Mouse (Mus musculus): ENCODE measurements at regions not wholly inside any gene's neighbourhood (a gene's known extent, or its start where the extent isn't known, plus 50 kb on each side); places are given as distances from the start of the nearest gene placed in this dataset.

- Histone ChIP-seq H3K4me2 (ENCODE audit: low read depth, low read length) (no peak overlapping the region), H3K36me3 (replicated peaks; ENCODE audit: insufficient read depth, low read length) (no peaks in the 10 kb centered on the region), H3K9me3 (ENCODE audit: low read length) (no peaks in the 10 kb centered on the region), H3K27me3 (ENCODE audit: insufficient read depth, low read length) (no peaks in the 10 kb centered on the region), H3K27ac (ENCODE audit: low read depth) (no peak overlapping the region), H3K4me3 (ENCODE audit: low read depth, low read length) (no peak overlapping the region), H3K4me1 (ENCODE audit: insufficient read depth) (no peaks in the 10 kb centered on the region), H3K9ac (replicated peaks) (no peak overlapping the region)
- no peak for ATAC-seq
- WGBS (ENCODE audit: insufficient replicate concordance) = 64% methylated on average over 4 of the region's 4 CpGs
- DNase-seq = no peak
- no peak for TF ChIP-seq CTCF (IDR thresholded peaks at IDR 0.05; ENCODE audit: low read depth)
- TF ChIP-seq EP300 (IDR thresholded peaks at IDR 0.05; ENCODE audit: low read depth) = no peak
Measured at GRCm38 (mm10) chr2:9569220-9569619, 311.8 kb upstream of the 4930412O13Rik start.

- Histone ChIP-seq H3K9me3 (ENCODE audit: low read length) (no peaks in the 10 kb centered on the region), H3K4me3 (ENCODE audit: low read depth, low read length) (no peak overlapping the region)
- WGBS (ENCODE audit: insufficient replicate concordance) = 74% methylated on average over 6 of the region's 6 CpGs
Measured at GRCm38 (mm10) chr2:9574196-9574595, 306.9 kb upstream of the 4930412O13Rik start.

DNA sequence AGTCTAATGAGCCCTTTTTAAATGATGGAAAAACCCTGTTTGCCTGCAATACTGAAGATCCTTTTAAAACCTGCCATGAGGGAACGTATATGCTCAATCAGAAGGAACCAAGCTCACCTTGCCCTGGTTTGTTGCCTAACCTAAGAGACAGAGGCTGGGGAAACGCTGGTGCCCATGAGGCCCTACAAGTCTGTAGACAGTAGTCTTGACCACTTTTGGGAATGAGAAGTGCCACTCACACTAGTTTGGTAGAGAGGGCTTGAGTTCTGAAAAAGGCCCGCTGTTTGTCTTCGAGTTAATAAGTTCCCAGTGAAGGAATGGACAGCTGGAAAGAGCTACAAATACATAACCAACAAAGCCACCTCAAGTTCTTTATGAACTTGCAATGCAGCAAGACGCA is 306.4 kb upstream of the 4930412O13Rik start:
- Histone ChIP-seq H3K27me3 (ENCODE audit: insufficient read depth, low read length) (no peaks in the 10 kb centered on the region), H3K4me1 (ENCODE audit: insufficient read depth) (no peaks in the 10 kb centered on the region), H3K9ac (replicated peaks) (no peak overlapping the region), H3K4me3 (ENCODE audit: low read depth, low read length) (no peak overlapping the region), H3K9me3 (ENCODE audit: low read length) (no peaks in the 10 kb centered on the region), H3K36me3 (replicated peaks; ENCODE audit: insufficient read depth, low read length) (no peaks in the 10 kb centered on the region), H3K27ac (ENCODE audit: low read depth) (no peak overlapping the region), H3K4me2 (ENCODE audit: low read depth, low read length) (no peak overlapping the region)
- TF ChIP-seq CTCF (IDR thresholded peaks at IDR 0.05; ENCODE audit: low read depth) (no peak), EP300 (IDR thresholded peaks at IDR 0.05; ENCODE audit: low read depth) (no peak)
- WGBS (ENCODE audit: insufficient replicate concordance) = 80% methylated on average over 5 of the region's 5 CpGs
- DNase-seq = no peak
- no peak for ATAC-seq

More at GRCm38 (mm10) chr2:9574196-9574595, 306.9 kb upstream of the 4930412O13Rik start:
- Histone ChIP-seq H3K27ac (ENCODE audit: low read depth) (no peak overlapping the region), H3K27me3 (ENCODE audit: insufficient read depth, low read length) (no peaks in the 10 kb centered on the region), H3K4me2 (ENCODE audit: low read depth, low read length) (no peak overlapping the region), H3K36me3 (replicated peaks; ENCODE audit: insufficient read depth, low read length) (no peaks in the 10 kb centered on the region), H3K9ac (replicated peaks) (no peak overlapping the region), H3K4me1 (ENCODE audit: insufficient read depth) (no peaks in the 10 kb centered on the region)
- ATAC-seq (no peak), DNase-seq (no peak)
- TF ChIP-seq EP300 (IDR thresholded peaks at IDR 0.05; ENCODE audit: low read depth) (no peak), CTCF (IDR thresholded peaks at IDR 0.05; ENCODE audit: low read depth) (no peak)

GRCm38 (mm10) chr2:9577868-9578267 is 303.2 kb upstream of the 4930412O13Rik start:
- no peak for DNase-seq
- 77% methylated on average over 4 of the region's 4 CpGs for WGBS (ENCODE audit: insufficient replicate concordance)

GRCm38 (mm10) chr2:9587389-9587788 is 293.7 kb upstream of the 4930412O13Rik start:
- H3K36me3 ChIP-seq (replicated peaks; ENCODE audit: insufficient read depth, low read length) = no peaks in the 10 kb centered on the region
- no peak overlapping the region for H3K4me3 ChIP-seq (ENCODE audit: low read depth, low read length)
- no peak for ATAC-seq
- DNase-seq = no peak
- H3K9me3 ChIP-seq (ENCODE audit: low read length) = no peaks in the 10 kb centered on the region
- no peaks in the 10 kb centered on the region for H3K4me1 ChIP-seq (ENCODE audit: insufficient read depth)
- H3K4me2 ChIP-seq (ENCODE audit: low read depth, low read length) = no peak overlapping the region
- no peak for TF ChIP-seq CTCF (IDR thresholded peaks at IDR 0.05; ENCODE audit: low read depth)
- TF ChIP-seq EP300 (IDR thresholded peaks at IDR 0.05; ENCODE audit: low read depth) = no peak
- H3K27me3 ChIP-seq (ENCODE audit: insufficient read depth, low read length) = no peaks in the 10 kb centered on the region
- H3K9ac ChIP-seq (replicated peaks) = no peak overlapping the region
- no peak overlapping the region for H3K27ac ChIP-seq (ENCODE audit: low read depth)
- 80% methylated on average over 3 of the region's 3 CpGs for WGBS (ENCODE audit: insufficient replicate concordance)

More at GRCm38 (mm10) chr2:9577868-9578267, 303.2 kb upstream of the 4930412O13Rik start:
- TF ChIP-seq CTCF (IDR thresholded peaks at IDR 0.05; ENCODE audit: low read depth) = no peak
- TF ChIP-seq EP300 (IDR thresholded peaks at IDR 0.05; ENCODE audit: low read depth) = no peak
- Histone ChIP-seq H3K4me1 (ENCODE audit: insufficient read depth) (no peaks in the 10 kb centered on the region), H3K27ac (ENCODE audit: low read depth) (no peak overlapping the region), H3K9me3 (ENCODE audit: low read length) (no peaks in the 10 kb centered on the region), H3K36me3 (replicated peaks; ENCODE audit: insufficient read depth, low read length) (no peaks in the 10 kb centered on the region), H3K9ac (replicated peaks) (no peak overlapping the region), H3K4me2 (ENCODE audit: low read depth, low read length) (no peak overlapping the region), H3K27me3 (ENCODE audit: insufficient read depth, low read length) (no peaks in the 10 kb centered on the region), H3K4me3 (ENCODE audit: low read depth, low read length) (no peak overlapping the region)
- no peak for ATAC-seq

DNA sequence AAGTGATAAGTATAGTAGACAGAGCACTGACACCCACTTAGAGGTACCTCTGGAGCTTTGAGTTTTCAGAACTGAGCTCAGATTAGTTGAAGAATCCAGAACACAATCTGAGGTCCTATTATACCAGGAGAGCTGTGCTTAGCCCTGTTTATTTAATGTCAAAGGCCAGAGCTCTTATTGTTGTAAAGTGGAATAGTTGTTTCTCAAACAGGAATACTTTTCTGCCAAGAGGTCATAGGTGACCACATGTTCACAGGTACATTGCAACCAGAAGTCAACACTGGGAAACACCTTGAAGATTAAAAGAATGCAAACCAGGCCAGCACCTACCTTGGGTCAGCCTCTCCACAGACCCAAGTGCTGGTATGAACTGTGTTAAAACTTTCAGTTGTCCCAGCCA is 291.9 kb upstream of the 4930412O13Rik start:
- ATAC-seq (no peak), DNase-seq (no peak)
- Histone ChIP-seq H3K9me3 (ENCODE audit: low read length) (no peaks in the 10 kb centered on the region), H3K36me3 (replicated peaks; ENCODE audit: insufficient read depth, low read length) (no peaks in the 10 kb centered on the region), H3K4me2 (ENCODE audit: low read depth, low read length) (no peak overlapping the region), H3K9ac (replicated peaks) (no peak overlapping the region), H3K27me3 (ENCODE audit: insufficient read depth, low read length) (no peaks in the 10 kb centered on the region), H3K4me3 (ENCODE audit: low read depth, low read length) (no peak overlapping the region), H3K4me1 (ENCODE audit: insufficient read depth) (no peaks in the 10 kb centered on the region), H3K27ac (ENCODE audit: low read depth) (no peak overlapping the region)
- TF ChIP-seq CTCF (IDR thresholded peaks at IDR 0.05; ENCODE audit: low read depth) = no peak
- TF ChIP-seq EP300 (IDR thresholded peaks at IDR 0.05; ENCODE audit: low read depth) = no peak

DNA sequence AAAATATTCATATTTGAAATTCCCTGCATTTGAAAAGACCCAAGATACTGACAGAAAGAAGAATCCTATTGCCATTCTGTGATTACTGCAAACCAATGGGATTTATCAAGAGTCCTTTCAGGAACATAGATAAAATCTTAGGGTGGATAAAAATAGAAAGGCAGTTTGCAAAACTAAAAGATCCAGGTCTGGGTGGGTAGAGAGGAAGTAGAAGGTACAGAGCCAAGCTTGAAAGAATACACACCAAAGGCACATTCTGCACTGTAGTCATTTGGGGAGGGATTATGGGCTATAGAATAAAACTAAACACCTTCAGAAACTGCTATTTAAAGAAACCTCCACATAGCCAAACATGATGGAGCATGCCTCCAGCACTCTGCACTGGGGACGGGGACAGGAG is 288.5 kb upstream of the 4930412O13Rik start:
- no peak overlapping the region for H3K27ac ChIP-seq (ENCODE audit: low read depth)
- DNase-seq = no peak

More for the DNA sequence above, 288.5 kb upstream of the 4930412O13Rik start:
- no peak for ATAC-seq
- TF ChIP-seq EP300 (IDR thresholded peaks at IDR 0.05; ENCODE audit: low read depth) (no peak), CTCF (IDR thresholded peaks at IDR 0.05; ENCODE audit: low read depth) (no peak)
- Histone ChIP-seq H3K4me3 (ENCODE audit: low read depth, low read length) (no peak overlapping the region), H3K4me2 (ENCODE audit: low read depth, low read length) (no peak overlapping the region), H3K36me3 (replicated peaks; ENCODE audit: insufficient read depth, low read length) (no peaks in the 10 kb centered on the region), H3K9ac (replicated peaks) (no peak overlapping the region), H3K4me1 (ENCODE audit: insufficient read depth) (no peaks in the 10 kb centered on the region), H3K9me3 (ENCODE audit: low read length) (no peaks in the 10 kb centered on the region), H3K27me3 (ENCODE audit: insufficient read depth, low read length) (no peaks in the 10 kb centered on the region)
- WGBS (ENCODE audit: insufficient replicate concordance) = 56% methylated on average over 1 of the region's 1 CpGs
